Mouse (Mus musculus): ENCODE measurements around the gene Brca1.
"Not testable (repeated sequence)": the region's sequence is repeated elsewhere in the genome, so short reads cannot be mapped to it uniquely, and the experiment has no call there.

The Brca1 gene

DNA sequence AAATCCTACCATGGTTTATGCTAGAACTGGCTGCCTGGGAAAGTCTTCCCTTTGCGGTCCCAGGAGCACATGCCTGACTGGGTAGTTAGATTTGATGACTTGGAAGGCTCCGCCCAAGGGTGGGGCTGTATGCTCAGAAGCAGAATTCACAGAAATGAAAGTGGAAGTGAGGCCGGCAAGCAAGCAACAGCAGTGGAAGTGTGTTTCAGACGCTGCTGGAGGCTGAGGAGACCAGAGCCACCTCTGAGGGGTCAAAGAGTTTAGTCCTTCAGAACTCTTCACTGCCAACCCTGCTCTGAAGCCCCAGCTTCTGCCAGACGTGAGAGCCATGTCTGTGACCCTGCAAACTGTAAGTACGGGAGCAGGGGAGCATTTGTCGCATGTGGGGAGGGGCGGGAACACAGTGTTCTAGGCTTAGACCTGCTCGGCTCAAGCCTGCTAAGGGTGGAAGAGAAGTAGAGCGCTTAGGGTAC is 103.4 kb downstream of the Brca1 start, which contains the start of gene Ifi35:
Ifi35 (plus strand) TSS at position 134 of the 473 bp plus-strand sequence.
- DNase-seq = no peak

DNA sequence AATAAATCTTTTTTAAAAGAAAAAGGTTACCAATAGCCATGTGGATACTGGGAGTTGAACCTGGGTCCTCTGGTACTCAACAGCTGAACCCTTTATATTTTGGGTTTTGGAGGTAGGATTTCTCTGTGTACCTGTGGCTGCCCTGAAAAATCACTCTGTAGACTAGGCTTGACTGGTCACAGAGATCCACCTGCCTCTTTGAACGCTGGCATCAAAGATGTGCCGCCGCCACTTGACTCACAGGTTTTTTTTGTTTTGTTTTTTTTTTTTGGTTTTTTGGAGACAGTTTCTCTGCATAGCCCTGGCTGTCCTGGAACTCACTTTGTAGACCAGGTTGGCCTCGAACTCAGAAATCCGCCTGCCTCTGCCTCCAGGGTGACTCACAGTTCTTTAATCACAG is 104.0 kb downstream of the Brca1 start:
- no peak for DNase-seq

DNA sequence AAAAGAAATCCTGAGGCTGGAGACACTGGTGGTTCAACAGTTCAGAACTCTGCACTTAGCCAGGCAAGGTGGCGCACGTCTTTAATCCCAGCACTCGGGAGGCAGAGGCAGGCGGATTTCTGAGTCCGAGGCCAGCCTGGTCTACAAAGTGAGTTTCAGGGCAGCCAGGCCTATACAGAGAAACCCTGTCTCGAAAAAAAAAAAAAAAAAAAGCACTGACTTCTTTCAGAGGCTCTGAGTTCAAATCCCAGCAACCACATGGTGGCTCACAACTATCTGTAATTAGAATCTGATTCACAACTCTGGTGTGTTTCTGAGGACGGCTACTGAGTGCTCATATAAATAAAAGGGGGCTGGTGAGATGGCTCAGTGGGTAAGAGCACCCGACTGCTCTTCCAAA is 104.9 kb downstream of the Brca1 start:
- not testable (repeated sequence) for DNase-seq

DNA sequence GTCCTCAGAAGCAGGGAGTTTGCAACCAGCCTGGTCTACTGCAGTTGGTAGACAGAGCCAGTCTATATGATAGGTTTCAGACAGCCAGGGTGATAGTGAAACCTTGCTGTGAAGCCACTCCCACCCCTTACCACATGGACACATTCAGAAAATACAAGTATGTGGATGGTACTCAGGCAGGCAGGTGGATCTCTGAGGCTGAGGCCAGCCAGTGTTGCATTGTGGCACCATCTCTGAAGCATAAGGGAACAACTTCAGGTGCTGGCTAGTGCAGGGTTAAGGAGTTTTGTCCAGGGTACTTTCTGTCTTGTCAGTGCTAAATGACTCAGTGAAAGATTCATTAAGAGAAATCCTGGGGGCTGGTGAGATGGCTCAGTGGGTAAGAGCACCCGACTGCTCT is 105.4 kb downstream of the Brca1 start:
- DNase-seq = no peak

DNA sequence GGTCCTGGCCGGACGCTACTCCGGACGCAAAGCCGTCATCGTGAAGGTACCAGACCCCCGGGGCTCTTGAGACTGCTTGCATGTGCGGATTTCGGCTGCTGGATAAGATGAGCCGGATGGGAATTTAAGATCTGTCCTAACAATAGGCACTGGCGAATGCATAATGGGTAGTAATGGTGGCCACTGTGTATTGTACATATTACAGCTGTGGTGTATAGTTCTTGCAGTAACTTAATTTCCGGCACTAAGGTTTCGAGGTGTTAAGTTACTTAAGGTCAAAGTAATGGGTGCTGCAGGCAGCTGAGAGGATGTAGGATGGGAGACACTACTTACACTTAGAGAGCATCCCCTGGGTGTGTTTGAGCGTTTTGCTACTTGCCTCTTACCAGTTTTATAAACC is 109.0 kb downstream of the Brca1 start:
- DNase-seq = no peak

DNA sequence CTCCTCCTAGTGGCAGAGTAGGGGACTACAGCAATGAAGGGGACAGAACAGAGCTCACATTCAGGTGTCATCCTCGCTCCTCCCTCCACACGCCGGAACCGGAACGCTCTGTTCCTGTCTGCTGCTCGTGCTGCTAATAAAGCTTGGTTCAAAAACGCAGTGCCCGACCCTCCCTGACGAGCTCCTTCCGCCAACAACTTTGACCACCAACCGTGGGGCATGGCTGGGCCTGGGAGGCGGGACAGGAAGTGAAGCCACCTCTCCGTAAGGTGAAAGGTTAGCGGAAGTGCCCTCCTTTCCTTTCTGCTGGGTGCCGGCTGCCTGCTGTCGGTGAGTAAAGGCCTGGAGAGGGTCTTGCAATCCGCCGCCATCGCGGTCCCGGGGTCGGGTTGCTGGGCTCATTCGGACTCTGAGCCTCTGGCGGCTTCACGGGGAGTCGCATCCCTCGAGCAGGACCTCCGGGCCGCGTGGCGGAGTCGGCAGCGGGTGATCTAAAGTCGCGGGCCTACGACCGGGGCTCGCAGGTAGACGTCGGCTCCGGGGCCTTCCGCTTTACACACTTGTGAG is 109.5 kb downstream of the Brca1 start, which contains the start of gene Rpl27:
Rpl27 (plus strand) TSS at position 172 of the 567 bp plus-strand sequence.
- peak; percentile 99 for DNase-seq

DNA sequence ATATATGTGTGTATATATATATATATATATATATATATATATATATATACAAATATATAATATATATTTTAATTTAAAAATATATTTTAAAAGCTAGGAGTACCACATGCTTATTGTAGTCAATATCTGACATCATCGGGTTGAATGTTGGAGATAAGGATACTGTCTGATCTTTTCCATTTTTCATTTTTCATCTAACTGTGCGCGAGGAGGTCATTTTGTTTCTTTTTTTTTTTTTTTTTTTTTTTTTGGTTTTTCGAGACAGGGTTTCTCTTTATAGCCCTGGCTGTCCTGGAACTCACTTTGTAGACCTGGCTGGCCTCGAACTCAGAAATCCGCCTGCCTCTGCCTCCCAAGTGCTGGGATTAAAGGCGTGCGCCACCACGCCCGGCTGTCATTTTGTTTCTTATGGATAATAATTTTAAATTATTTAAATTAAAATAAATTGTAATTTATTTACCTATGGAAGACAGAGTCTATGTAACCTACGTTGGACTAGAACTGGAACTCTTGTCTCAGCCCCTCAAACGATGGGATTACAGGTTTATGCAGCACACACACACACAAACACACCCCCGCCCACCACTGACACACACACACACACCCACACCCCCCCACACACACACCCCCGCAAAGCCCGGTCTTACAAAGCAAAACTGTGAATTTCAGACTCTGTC is 110.2 kb downstream of the Brca1 start:
- not testable (repeated sequence) for DNase-seq

All from right cerebral cortex, adult 18-20 months (tissue).